Mouse (Mus musculus) erythroblast, embryonic 14.5 days (primary cell): Measurements from ENCODE around the gene Slc13a2.

Experiments
- GATA1 ChIP-seq: IDR thresholded peaks from 2 replicates; pipeline ENCODE4 v1.6.1; 2012; ENCODE audit warnings: low read length, inconsistent platforms, mixed read lengths
- TAL1 ChIP-seq: IDR thresholded peaks from 3 replicates; pipeline ENCODE4 v1.6.1; 2012; ENCODE audit warnings: low read length, inconsistent platforms, mixed read lengths

- TF ChIP-seq TAL1 (no peak), GATA1 (no peak)
Observed at GRCm38 (mm10) chr11:78447168-78447567, 25.2 kb upstream of the Slc13a2 start.
